Mouse (Mus musculus): ENCODE measurements around the gene Inpp4b.

- TF ChIP-seq CTCF (IDR thresholded peaks at IDR 0.05; ENCODE audit: extremely low read depth, insufficient read length, insufficient replicate concordance, low read depth, low read length) (no peak), POLR2A (IDR thresholded peaks at IDR 0.05; ENCODE audit: low read depth, low read length) (no peak)
Observed at GRCm38 (mm10) chr8:81612611-81613010, 270.3 kb downstream of the Inpp4b start.

All from small intestine, adult 2 months (tissue).